Mouse (Mus musculus) limb, embryonic 11.5 days (tissue): ENCODE measurements at regions not wholly inside any gene's neighbourhood (a gene's known extent, or its start where the extent isn't known, plus 50 kb on each side); places are given as distances from the start of the nearest gene placed in this dataset.

Experiments
- ATAC-seq: fragments of 200-750 bp; cut with Nextera tagmentation; 2 replicates; pipeline ENCODE4 v1.8.0; 2017; ENCODE audit warnings: low read depth; ENCODE audit not compliant: insufficient number of reproducible peaks, low FRiP score, low TSS enrichment
- DNase-seq: peaks from one replicate; pipeline ENCODE4 v3.0.0-alpha.2; 2015; ENCODE audit warnings: low spot score
- H3K27ac ChIP-seq: fragments of 300-500 bp; sonication (generic); replicated peaks from 2 replicates; pipeline ENCODE4 v1.5.1; 2014; ENCODE audit warnings: low read depth, mild to moderate bottlenecking, low read length
- H3K27me3 ChIP-seq: fragments of 300-500 bp; sonication (generic); 2 replicates; pipeline ENCODE4 v1.6.1; 2014; ENCODE audit warnings: mild to moderate bottlenecking, low read length, mixed read lengths; ENCODE audit not compliant: control insufficient read depth, insufficient read depth
- H3K36me3 ChIP-seq: fragments of 300-500 bp; sonication (generic); 2 replicates; pipeline ENCODE4 v1.6.1; 2014; ENCODE audit warnings: mild to moderate bottlenecking, low read length, moderate library complexity, mixed read lengths; ENCODE audit not compliant: control insufficient read depth, insufficient read depth
- H3K4me1 ChIP-seq: fragments of 300-500 bp; sonication (generic); 2 replicates; pipeline ENCODE4 v1.6.1; 2014; ENCODE audit warnings: low read length, mixed read lengths; ENCODE audit not compliant: control insufficient read depth, insufficient read depth
- H3K4me2 ChIP-seq: fragments of 300-500 bp; sonication (generic); 2 replicates; pipeline ENCODE4 v1.6.1; 2014; ENCODE audit warnings: low read depth, mild to moderate bottlenecking, moderate library complexity; ENCODE audit not compliant: severe bottlenecking
- H3K4me3 ChIP-seq: fragments of 300-500 bp; sonication (generic); 2 replicates; pipeline ENCODE4 v1.5.1; 2014; ENCODE audit warnings: low read depth, low read length
- H3K9ac ChIP-seq: fragments of 300-500 bp; sonication (generic); 2 replicates; pipeline ENCODE4 v1.6.1; 2014; ENCODE audit warnings: mild to moderate bottlenecking, low read length
- H3K9me3 ChIP-seq: fragments of 300-500 bp; sonication (generic); 2 replicates; pipeline ENCODE4 v1.6.1; 2016; ENCODE audit warnings: low read length; ENCODE audit not compliant: control insufficient read depth
- WGBS: fragments of 180-500 bp; shearing (Covaris S2); extraction: QIAGEN DNeasy Blood & Tissue Kit; methylation state at CpG from one replicate; pipeline ENCODE4 v1.1.7; 2014; 5-methylcytosine and 5-hydroxymethylcytosine counted together

- H3K27ac ChIP-seq, result no peak overlapping the region
- no peaks in the 10 kb centered on the region for H3K9me3 ChIP-seq
- H3K9ac ChIP-seq, result no peak overlapping the region
- H3K4me3 ChIP-seq, result no peak overlapping the region
- 10% methylated on average over 5 of the region's 5 CpGs for whole genome bisulfite sequencing
- peaks cover 26% of the 10 kb centered on the region for H3K4me1 ChIP-seq
- ATAC-seq (peak; percentile 76; the same call in 1 of the 2 replicates), DNase-seq (peak; percentile 72)
- H3K4me2 ChIP-seq, result 0 out of 2 replicates have a peak overlapping the region, but pooled peaks have one; percentile 10
- no peaks in the 10 kb centered on the region for H3K27me3 ChIP-seq
- H3K36me3 ChIP-seq, result no peaks in the 10 kb centered on the region
These were observed 410.4 kb upstream of the Prickle1 start for GRCm38 (mm10) chr15:94006082-94006481.

- no peaks in the 10 kb centered on the region for H3K27me3 ChIP-seq
- no peaks in the 10 kb centered on the region for H3K9me3 ChIP-seq
- peaks cover 26% of the 10 kb centered on the region for H3K4me1 ChIP-seq
- whole genome bisulfite sequencing, result 4% methylated on average over 4 of the region's 4 CpGs
- no peaks in the 10 kb centered on the region for H3K36me3 ChIP-seq
- H3K4me2 ChIP-seq, result no peak overlapping the region
- ATAC-seq (no peak), DNase-seq (no peak)
- no peak overlapping the region for H3K27ac ChIP-seq
- H3K4me3 ChIP-seq, result no peak overlapping the region
- H3K9ac ChIP-seq, result no peak overlapping the region
These were observed 409.2 kb upstream of the Prickle1 start for GRCm38 (mm10) chr15:94004911-94005310.

- peaks cover 26% of the 10 kb centered on the region for H3K4me1 ChIP-seq
- H3K4me3 ChIP-seq, result no peak overlapping the region
- DNase-seq (no peak), ATAC-seq (no peak)
- no peaks in the 10 kb centered on the region for H3K27me3 ChIP-seq
- no peak overlapping the region for H3K9ac ChIP-seq
- WGBS, result 8% methylated on average over 7 of the region's 7 CpGs
- H3K36me3 ChIP-seq, result no peaks in the 10 kb centered on the region
- no peaks in the 10 kb centered on the region for H3K9me3 ChIP-seq
- no peak overlapping the region for H3K27ac ChIP-seq
- H3K4me2 ChIP-seq, result no peak overlapping the region
These were observed 407.5 kb upstream of the Prickle1 start for GRCm38 (mm10) chr15:94003145-94003544.

GRCm38 (mm10) chr15:93994542-93994941 lies 398.9 kb upstream of the Prickle1 start:
- Histone ChIP-seq H3K4me1 (no peaks in the 10 kb centered on the region), H3K27ac (no peak overlapping the region), H3K4me2 (no peak overlapping the region), H3K4me3 (no peak overlapping the region), H3K27me3 (no peaks in the 10 kb centered on the region), H3K36me3 (no peaks in the 10 kb centered on the region), H3K9ac (no peak overlapping the region), H3K9me3 (no peaks in the 10 kb centered on the region)
- WGBS, result 79% methylated on average over 4 of the region's 4 CpGs
- DNase-seq (no peak), ATAC-seq (no peak)

DNA sequence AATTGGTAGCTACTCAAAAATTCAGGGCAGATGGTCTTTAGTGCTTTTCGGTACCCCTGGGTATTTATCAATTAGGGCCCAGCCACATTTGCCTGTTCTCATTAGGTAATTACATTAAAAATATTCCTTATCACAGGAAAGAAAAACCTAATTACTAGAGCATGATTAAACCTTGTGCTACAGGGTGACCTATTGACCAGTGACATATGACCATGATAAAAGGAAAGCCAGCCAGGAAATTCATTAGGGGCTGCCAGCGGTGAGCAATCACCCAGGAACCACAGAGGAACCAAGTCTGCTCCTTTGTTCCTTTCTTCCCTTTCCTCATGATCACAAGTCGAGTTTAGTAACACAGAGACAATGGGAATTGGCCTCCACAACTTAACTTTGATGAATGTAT lies 394.4 kb upstream of the Prickle1 start:
- H3K36me3 ChIP-seq, result no peaks in the 10 kb centered on the region
- H3K4me1 ChIP-seq, result no peaks in the 10 kb centered on the region
- no peak for ATAC-seq
- 16% methylated on average over 3 of the region's 3 CpGs for WGBS
- H3K27me3 ChIP-seq, result no peaks in the 10 kb centered on the region
- no peak overlapping the region for H3K9ac ChIP-seq
- no peak overlapping the region for H3K4me3 ChIP-seq
- H3K27ac ChIP-seq, result no peak overlapping the region
- no peaks in the 10 kb centered on the region for H3K9me3 ChIP-seq
- DNase-seq, result no peak
- no peak overlapping the region for H3K4me2 ChIP-seq

DNA sequence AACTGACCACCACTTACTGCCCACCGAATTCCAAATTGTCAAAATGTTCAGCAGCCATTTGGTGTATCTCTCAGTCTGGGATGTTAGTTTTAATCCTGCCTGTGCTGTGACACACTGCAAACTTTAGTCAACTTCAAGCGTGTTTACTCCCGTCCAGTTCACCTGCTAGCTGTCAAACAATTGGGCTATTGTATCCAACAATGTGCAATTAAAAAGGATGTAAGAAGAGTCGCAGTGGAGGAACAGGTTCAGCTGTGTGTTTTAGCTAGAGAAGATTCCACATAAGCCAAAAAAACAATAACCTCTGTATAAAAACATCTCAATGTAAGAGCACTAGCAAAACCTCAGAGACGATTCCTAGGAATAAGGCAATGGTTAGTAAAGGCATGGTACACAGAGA lies 392.7 kb upstream of the Prickle1 start:
- no peaks in the 10 kb centered on the region for H3K4me1 ChIP-seq
- no peak for DNase-seq
- H3K9ac ChIP-seq, result no peak overlapping the region
- no peaks in the 10 kb centered on the region for H3K36me3 ChIP-seq
- no peak overlapping the region for H3K4me2 ChIP-seq
- no peak overlapping the region for H3K4me3 ChIP-seq
- no peaks in the 10 kb centered on the region for H3K9me3 ChIP-seq
- WGBS, result 79% methylated on average over 5 of the region's 5 CpGs
- no peak overlapping the region for H3K27ac ChIP-seq
- no peak for ATAC-seq
- H3K27me3 ChIP-seq, result no peaks in the 10 kb centered on the region

DNA sequence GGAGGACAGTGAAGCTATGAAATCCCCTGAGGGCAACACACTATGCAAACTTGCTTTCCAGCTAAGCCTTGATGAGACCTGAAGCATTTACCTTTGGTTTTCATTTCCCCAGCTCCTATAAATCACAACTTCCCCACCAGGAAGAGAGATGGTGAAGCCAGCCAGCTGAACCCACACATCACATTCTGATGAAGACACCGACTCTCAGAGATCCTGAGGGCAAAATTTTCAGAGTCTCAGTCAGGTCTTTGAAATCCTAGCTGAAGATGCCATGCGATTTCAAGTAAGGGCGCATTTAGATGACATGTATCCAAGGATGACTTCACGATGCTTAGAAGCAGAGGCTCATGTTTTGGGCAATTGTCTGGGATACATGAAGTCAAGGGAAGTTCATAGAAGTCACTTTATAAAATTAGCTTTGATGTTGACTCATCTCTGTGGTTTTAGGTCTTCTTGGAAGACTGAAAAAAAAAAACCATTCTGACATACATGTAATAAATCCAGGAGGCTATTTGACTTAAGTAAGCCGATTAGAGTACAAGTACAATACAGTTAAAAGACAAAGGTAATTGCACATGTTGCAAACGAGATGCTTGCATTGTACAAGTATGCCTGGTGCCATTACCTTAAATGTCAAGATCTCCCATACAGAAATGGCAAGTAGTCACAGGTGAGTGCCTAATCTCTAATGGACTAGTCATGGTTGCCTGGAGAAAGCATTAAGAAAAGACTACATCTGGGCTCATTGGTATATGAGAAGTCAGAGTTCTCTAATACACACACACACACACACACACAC lies 391.1 kb upstream of the Prickle1 start:
- Histone ChIP-seq H3K4me3 (no peak overlapping the region), H3K9ac (no peak overlapping the region), H3K36me3 (no peaks in the 10 kb centered on the region), H3K4me1 (no peaks in the 10 kb centered on the region), H3K27me3 (no peaks in the 10 kb centered on the region), H3K4me2 (no peak overlapping the region), H3K9me3 (no peaks in the 10 kb centered on the region), H3K27ac (no peak overlapping the region)
- DNase-seq (no peak), ATAC-seq (no peak)
- WGBS, result 86% methylated on average over 6 of the region's 6 CpGs

DNA sequence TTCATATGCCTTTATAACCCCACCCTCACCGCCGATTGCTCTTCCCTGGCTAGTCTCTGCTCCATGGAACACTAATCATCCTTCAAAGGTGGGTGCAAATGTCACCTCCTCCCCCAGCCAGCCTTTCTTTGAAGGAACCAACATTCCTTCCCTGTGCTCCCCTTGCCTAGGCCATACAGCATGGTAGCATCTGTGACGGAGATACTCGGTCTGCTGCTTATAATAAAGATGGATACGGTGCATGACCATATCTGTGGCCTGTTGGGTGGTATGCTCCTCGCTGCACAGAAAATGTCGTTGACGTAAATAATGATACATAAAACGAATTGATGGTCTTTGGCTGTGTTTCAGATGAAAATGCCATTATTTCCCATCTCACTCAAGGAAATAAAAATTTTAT lies 386.4 kb upstream of the Prickle1 start:
- no peaks in the 10 kb centered on the region for H3K4me1 ChIP-seq
- H3K4me3 ChIP-seq, result no peak overlapping the region
- H3K27me3 ChIP-seq, result no peaks in the 10 kb centered on the region
- ATAC-seq, result no peak
- H3K27ac ChIP-seq, result no peak overlapping the region
- 84% methylated on average over 9 of the region's 9 CpGs for WGBS
- DNase-seq, result no peak
- no peak overlapping the region for H3K4me2 ChIP-seq
- no peak overlapping the region for H3K9ac ChIP-seq
- H3K9me3 ChIP-seq, result no peaks in the 10 kb centered on the region
- no peaks in the 10 kb centered on the region for H3K36me3 ChIP-seq

DNA sequence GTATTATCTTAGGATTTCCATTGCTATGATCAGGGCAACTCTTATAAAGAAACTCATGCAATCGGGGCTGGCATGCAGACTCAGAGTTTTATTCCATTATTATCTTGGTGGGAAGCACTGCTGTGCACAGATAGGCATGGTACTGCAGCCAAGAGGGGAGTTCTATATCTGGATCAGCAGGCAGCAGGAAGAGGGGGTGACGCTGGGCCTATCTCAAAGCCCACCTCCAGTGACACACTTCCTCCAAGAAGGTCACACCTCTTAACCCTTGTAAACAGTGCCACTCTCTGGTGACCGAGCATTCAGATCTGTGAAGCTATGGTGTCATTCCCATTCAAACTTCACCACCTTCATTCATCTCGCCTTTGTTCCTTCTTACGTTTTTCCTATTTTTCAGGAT lies 381.8 kb upstream of the Prickle1 start:
- DNase-seq, result no peak
- 75% methylated on average over 5 of the region's 5 CpGs for WGBS

More for the DNA sequence above, 381.8 kb upstream of the Prickle1 start:
- no peaks in the 10 kb centered on the region for H3K9me3 ChIP-seq
- no peaks in the 10 kb centered on the region for H3K36me3 ChIP-seq
- H3K27me3 ChIP-seq, result no peaks in the 10 kb centered on the region
- no peaks in the 10 kb centered on the region for H3K4me1 ChIP-seq
- no peak overlapping the region for H3K4me3 ChIP-seq
- ATAC-seq, result no peak
- no peak overlapping the region for H3K27ac ChIP-seq
- no peak overlapping the region for H3K9ac ChIP-seq
- H3K4me2 ChIP-seq, result no peak overlapping the region
